Mouse (Mus musculus) kidney, postnatal 36 days (tissue): ENCODE measurements at regions not wholly inside any gene's neighbourhood (a gene's known extent, or its start where the extent isn't known, plus 50 kb on each side); places are given as distances from the start of the nearest gene placed in this dataset.

Experiments
- DNase-seq, 2 experiments: peaks; one replicate each; pipeline ENCODE4 v3.0.0; 2021 to 2022; ENCODE audit warnings: mixed read lengths in 2 of 2

- DNase-seq: no peak
Observed at GRCm38 (mm10) chr9:61144685-61145318, 227.4 kb upstream of the Tle3 start.

- no peak for DNase-seq
Observed at GRCm38 (mm10) chr9:61145738-61146137, 226.4 kb upstream of the Tle3 start.

GRCm38 (mm10) chr9:61151201-61151600 is 221.0 kb upstream of the Tle3 start:
- DNase-seq: no peak

- DNase-seq: peak; percentile 45 to 56
Observed at GRCm38 (mm10) chr9:61151901-61152337, 220.2 kb upstream of the Tle3 start.

GRCm38 (mm10) chr9:61154721-61155120 is 217.4 kb upstream of the Tle3 start:
- DNase-seq: no peak

GRCm38 (mm10) chr9:61155851-61156250 is 216.3 kb upstream of the Tle3 start:
- DNase-seq: peak in 1 of 2 experiments; percentile 21

GRCm38 (mm10) chr9:61158192-61158770 is 213.9 kb upstream of the Tle3 start:
- DNase-seq: peak; percentile 24 to 28

GRCm38 (mm10) chr9:61159159-61159558 is 213.0 kb upstream of the Tle3 start:
- no peak for DNase-seq

GRCm38 (mm10) chr9:61159616-61160015 is 212.6 kb upstream of the Tle3 start:
- DNase-seq: peak; percentile 64 to 72

- DNase-seq: no peak
Observed at GRCm38 (mm10) chr9:61162884-61163283, 209.3 kb upstream of the Tle3 start.

- peak in 1 of 2 experiments; percentile 18 for DNase-seq
Observed at GRCm38 (mm10) chr9:61163671-61164288, 208.4 kb upstream of the Tle3 start.

GRCm38 (mm10) chr9:61164501-61165251 is 207.5 kb upstream of the Tle3 start:
- DNase-seq: no peak

- no peak for DNase-seq
Observed at GRCm38 (mm10) chr9:61166115-61166514, 206.1 kb upstream of the Tle3 start.

GRCm38 (mm10) chr9:61167097-61167842 is 204.9 kb upstream of the Tle3 start:
- no peak for DNase-seq

GRCm38 (mm10) chr9:61168931-61169330 is 203.2 kb upstream of the Tle3 start:
- DNase-seq: no peak

GRCm38 (mm10) chr9:61169506-61170090 is 202.6 kb upstream of the Tle3 start:
- DNase-seq: peak in 1 of 2 experiments; percentile 41

- no peak for DNase-seq
Observed at GRCm38 (mm10) chr9:61170921-61171320, 201.2 kb upstream of the Tle3 start.

GRCm38 (mm10) chr9:61172421-61172820 is 199.7 kb upstream of the Tle3 start:
- no peak for DNase-seq

- DNase-seq: no peak
Observed at GRCm38 (mm10) chr9:61173548-61173947, 198.6 kb upstream of the Tle3 start.

GRCm38 (mm10) chr9:61175381-61175780 is 196.8 kb upstream of the Tle3 start:
- DNase-seq: no peak

- no peak for DNase-seq
Observed at GRCm38 (mm10) chr9:61176856-61177255, 195.3 kb upstream of the Tle3 start.
